Mouse (Mus musculus): Measurements from ENCODE around the gene Agps.
"Not testable (repeated sequence)": the region's sequence is repeated elsewhere in the genome, so short reads cannot be mapped to it uniquely, and the experiment has no call there.

Agps gene

DNA sequence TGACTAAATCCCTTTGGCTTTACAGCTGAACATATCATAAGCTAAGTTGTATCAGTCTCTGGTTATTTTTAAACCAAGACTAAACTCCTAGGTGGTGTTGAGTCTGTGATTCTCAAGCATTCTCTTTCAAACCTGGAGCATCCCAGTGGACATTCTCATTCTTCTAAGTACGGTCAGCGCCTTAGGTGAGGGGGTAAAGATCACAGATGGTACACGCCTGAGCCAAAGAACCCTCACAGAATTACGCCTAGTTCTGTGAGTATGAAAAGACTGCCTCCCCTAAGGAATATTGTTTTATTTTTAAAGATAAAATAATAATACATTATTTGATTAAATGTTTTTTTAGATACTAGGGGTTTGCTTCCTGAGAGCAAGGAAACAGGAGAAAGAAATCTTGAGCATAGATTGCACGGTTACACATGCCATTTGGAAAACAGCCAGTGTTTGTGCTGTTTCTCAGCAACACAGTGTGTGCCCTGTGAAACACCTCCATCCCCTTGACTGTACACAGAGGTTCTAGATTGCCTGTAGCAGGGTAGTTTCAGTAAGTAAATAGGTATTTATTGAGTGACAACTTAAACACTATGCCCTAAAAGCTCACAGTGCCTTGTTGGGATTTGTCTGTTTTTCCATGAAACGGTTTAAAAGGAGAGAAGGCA is 97.9 kb downstream of the Agps start:
- DNase-seq (ENCODE audit: low read depth, low spot score): no peak

DNA sequence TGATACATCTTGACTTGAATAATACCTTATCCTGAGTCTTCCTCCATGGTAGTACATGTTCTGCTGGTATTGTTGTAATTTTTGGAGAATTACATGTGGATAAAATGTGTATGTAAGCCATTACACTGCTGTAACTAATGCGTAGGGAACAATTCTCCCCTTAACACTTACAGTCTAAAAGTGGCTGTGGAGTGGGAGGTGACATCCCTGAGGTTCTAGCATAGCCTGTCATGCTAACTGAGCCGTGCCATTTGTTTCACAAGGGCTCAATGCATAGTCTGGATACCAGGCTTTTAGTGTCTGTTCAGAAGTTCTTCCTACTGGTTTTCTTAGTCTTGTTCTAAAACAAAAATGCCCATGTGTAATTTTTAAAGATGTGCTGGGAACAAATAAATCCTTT is 99.0 kb downstream of the Agps start:
- DNase-seq (ENCODE audit: low read depth, low spot score): peak; percentile 70

DNA sequence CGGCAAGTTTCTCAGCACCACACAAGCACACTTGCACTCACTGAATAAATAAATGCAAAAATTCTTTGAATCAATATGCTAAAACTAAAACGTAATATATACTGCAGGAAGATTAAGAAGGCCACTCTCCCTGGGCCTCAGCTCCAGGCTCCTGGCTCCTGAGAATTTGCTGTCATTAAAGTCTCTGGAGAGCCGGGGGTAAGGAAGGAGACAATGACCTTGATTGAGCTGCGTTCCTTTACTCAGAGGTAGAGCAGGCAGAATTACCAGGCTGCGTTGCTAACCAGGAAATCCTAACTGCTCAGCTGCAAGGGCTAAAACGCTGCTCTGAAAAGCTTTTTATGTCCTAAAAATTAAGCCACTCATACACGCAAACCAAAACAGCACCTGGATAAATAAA is 101.6 kb downstream of the Agps start:
- DNase-seq (ENCODE audit: low read depth, low spot score): no peak

- DNase-seq (ENCODE audit: low read depth, low spot score): not testable (repeated sequence)
These were observed 104.7 kb downstream of the Agps start for GRCm38 (mm10) chr2:75936685-75937084.

DNA sequence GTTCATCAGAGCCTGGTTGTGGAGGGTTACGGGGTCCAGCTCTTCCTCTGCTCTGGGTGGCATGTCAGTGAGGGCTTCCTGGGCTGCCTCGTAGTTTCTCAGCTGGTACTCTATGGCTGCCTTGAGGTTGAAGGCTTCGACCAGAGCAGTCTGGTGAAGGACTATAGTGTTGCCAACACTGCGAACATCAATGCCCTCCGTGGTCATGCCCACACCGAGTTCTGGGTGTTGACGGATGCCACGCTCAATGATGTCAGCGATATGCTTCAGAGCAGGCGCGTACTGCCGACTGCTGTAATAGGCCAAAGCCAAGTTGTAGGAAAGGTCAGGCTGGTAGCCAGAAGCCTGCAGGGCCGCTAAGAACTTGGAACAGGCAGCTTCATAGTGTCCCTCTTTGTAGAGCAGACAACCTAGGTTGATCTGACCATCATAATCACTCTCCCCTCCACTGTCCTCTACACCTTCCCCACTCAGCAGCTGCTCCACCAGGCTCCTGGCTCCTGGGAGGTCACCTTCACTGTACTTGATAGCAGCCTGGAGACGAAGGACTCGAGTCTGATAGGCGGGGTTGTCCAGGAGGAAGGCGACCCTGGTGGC is 105.6 kb downstream of the Agps start:
- DNase-seq (ENCODE audit: low read depth, low spot score): not testable (repeated sequence)

DNA sequence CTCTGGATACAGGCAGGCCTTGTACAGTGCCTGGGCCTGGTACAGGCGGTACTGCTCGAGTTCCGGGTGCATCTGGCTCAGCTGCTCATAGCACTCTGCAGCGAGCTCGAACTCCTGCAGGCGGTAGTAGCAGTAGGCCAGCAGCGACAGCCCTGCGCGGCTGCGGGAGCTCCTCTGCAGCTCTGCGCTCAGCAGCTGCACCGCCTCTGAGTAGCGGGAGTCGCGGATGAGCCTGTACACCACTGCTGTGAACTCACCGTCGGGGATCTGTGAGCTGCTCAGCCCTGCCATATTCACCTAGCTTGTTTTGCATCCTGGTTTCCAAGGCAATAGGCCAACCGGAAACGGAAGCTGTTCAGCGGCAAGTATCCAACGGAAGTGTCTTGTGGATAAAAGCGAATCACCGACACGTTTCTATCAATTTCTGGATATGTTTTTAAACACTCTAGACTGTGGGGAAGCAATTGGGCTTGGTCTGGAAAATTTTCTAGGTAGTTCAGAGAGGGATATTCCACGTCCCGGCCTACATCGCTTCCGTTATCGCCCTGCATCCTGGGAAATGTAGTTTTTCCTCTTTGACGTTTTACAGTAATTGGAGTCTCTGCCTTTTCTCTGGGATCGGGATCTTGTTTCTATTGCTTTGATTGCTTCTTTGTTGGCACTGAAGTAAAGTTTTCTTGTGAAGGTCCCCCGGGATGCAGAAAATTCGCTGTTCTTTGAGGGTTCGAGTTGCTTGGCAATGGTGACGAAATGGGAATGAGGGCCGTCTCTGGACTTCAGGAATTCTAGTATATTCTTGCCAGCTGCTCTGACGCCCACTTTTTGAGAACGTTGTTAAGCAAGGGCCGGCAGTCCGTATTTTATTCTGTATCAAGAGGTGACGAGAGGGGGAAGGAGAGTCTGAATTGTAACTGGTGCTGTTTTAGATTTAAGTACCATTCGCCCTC is 106.4 kb downstream of the Agps start, which contains the start of gene Ttc30b:
Ttc30b (minus strand) TSS at position 469 of the 947 bp plus-strand sequence.
- peak; percentile 84 for DNase-seq (ENCODE audit: low read depth, low spot score)

- DNase-seq (ENCODE audit: low read depth, low spot score): no peak
These were observed 118.7 kb downstream of the Agps start for GRCm38 (mm10) chr2:75950685-75951084.

DNA sequence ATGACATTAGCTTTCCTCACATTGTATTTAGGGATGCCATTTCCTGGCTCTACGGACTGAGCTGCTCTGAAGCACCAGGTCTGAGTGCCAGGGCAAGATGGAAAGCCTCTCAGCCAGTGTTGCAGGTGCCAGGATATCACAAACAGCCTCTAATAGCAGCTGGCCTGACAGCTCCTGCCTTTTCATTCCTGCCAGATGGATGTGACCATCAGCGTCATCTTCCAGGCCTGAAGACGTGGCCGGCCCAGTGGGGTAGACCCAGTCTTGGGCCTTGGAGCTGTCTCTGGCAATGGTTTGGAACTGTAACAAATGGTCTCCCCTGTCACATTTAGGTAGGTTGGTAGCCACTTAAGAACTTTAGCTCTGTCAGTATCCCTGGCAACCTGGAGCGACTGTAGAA is 121.3 kb downstream of the Agps start:
- no peak for DNase-seq (ENCODE audit: low read depth, low spot score)

DNA sequence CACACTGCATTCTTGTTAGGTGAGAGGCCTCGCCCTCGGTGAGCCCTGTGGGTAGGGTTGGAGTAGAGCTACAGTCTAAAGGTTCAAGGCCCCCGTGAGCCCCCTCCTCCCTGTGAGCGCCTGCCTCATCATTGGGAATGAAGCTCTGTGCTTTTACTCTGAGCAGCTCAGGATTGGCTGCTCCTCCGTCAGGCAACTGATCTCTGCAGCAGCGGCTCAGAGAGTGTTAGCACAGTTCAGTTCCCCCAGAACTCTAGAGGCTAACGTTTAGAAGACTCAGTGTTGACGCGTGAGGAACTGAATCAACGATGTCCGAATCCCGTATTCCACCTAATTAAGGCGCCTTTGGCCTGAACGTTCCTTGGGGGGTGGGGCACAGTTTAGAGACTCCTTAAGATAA is 123.7 kb downstream of the Agps start:
- DNase-seq (ENCODE audit: low read depth, low spot score): no peak

GRCm38 (mm10) chr2:75959183-75959849 is 127.3 kb downstream of the Agps start:
- DNase-seq (ENCODE audit: low read depth, low spot score): no peak

GRCm38 (mm10) chr2:75959850-75960365 is 127.9 kb downstream of the Agps start:
- no peak for DNase-seq (ENCODE audit: low read depth, low spot score)

DNA sequence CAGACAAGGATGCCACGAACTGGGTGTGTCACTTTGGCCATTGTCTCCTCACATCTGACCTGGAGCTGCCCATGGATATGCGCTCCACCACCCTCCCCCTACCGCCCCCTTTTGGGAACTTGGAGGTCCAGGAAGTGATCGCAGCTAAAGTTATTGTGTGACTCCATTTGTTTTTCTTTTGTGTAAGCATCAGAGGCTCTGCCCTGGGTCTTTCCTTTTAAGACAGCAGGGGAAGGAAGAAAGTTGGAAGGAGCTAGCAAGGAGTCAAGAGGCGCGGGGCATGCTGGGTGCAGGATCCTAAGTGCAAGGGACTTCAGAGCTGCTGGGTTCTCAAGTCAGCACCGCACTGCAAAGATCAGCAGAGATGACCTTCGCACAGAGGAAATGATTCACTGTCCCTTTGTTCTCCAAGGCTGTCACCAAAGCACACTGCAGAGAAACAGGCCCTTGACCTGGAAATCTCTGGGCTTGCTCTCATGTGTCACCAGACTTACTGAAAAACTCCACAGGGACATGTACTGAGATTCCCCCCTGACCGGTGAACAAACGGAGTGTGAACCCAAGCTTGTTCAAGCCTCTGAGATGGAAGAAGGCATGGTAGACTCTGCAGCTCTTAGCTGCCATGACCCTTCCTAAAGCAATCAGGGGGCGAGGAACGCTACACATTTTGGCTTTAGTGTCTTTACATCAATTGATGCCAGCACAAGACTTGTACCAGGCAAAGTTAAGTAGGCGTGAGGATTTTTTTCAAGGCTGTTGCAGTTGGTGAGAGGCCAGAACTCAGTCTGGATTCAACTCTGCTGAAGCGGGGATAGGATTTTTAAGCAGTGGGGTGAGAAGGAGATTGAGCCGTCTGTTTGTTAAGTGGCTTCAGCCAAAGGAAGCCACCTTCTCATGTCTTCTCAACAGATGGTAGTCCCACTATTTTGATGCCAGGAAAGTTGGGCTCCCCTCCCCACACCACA is 128.7 kb downstream of the Agps start:
- peak; percentile 82 for DNase-seq (ENCODE audit: low read depth, low spot score)

GRCm38 (mm10) chr2:75963211-75963840 is 131.3 kb downstream of the Agps start:
- DNase-seq (ENCODE audit: low read depth, low spot score): no peak

DNA sequence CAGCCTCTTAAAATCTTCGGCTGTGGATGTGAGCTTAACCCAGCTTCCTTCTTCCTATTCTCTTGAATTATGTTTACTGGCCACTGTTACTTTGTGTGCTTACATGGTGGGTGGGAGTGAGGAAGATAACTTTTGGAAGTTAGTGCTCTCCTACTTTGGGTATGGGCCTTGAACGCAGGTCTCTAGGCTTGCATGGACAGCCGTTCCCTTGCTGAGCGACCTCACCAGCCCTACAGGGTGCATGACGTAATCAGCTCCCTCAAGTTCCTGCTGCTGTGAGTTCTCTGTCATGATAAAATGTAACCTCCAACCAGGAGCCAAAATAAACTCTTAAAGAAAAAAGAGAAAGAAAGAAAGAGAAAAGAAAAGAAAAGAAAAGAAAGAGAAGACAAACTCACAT is 132.1 kb downstream of the Agps start:
- no peak for DNase-seq (ENCODE audit: low read depth, low spot score)

- no peak for DNase-seq (ENCODE audit: low read depth, low spot score)
These were observed 132.5 kb downstream of the Agps start for GRCm38 (mm10) chr2:75964512-75964911.

DNA sequence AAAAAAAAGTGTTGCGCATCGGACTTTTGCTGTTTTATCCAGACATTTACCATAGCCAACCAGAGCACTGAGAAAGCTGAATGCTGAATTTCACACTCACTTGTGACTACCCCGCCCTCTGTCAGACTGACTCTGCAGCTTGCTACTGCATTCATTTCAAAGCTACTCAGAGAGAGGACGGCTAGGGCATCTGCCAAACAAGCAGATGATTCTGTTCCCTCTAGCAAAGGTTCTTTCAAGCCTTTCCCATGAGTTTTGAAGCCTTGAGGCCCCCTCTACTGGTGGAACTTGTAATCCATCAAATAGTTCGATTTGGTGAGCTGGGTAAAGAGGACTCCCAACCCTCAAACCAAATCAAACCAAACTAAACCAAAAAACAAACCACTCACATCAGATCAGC is 133.0 kb downstream of the Agps start:
- peak; percentile 86 for DNase-seq (ENCODE audit: low read depth, low spot score)

DNA sequence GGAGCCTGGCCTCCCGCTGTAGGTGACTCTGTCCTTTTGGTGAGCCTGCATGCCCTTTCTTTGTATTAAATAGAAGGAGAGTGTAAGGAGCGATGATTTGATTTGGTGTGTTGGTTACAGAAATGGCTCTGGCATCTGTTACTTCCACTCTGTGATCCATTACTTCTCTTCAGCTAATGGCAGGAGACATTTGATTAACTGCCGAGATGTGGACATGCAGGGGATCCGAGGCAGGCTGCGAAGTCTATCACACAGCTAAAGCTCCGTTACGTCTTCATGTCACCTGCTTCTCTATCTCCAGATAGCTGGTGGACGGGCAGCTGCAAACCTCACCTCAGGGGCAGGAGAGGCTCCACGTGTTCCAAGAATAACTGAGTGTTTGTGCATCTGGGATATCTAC is 142.2 kb downstream of the Agps start:
- no peak for DNase-seq (ENCODE audit: low read depth, low spot score)

DNA sequence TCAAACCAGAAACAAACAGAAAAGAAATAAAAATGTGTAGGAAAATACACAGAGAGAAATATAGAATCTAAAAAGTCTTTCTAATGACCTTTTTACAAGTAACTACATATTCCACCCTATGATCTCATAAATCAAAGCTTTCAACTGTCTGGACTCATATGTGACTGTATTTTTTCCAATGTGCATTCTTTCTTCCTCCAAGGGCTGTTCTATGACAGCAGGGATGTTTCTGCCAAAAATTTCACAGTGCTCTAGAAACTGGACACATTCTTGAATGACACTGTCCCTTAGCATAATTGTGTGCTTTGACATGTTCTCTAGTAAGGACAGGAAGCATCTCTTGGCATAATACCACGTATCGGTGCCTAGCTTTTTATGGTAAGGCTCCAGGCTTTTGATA is 144.1 kb downstream of the Agps start:
- not testable (repeated sequence) for DNase-seq (ENCODE audit: low read depth, low spot score)

GRCm38 (mm10) chr2:75977752-75978368 is 145.9 kb downstream of the Agps start, which contains the start of gene Ttc30a2:
TSS of gene Ttc30a2 (minus strand) at chr2:75978170.
- not testable (repeated sequence) for DNase-seq (ENCODE audit: low read depth, low spot score)
